Mouse (Mus musculus) lung, postnatal 0 days (tissue): ENCODE measurements around the gene Pygm.

Experiments
- CTCF ChIP-seq: IDR thresholded peaks from 2 replicates; pipeline ENCODE4 v1.5.1; 2016; ENCODE audit warnings: antibody characterized with exemption, mild to moderate bottlenecking
- EP300 ChIP-seq: IDR thresholded peaks from 2 replicates; pipeline ENCODE4 v1.6.1; 2016; ENCODE audit warnings: antibody characterized with exemption, mild to moderate bottlenecking, control low read depth

DNA sequence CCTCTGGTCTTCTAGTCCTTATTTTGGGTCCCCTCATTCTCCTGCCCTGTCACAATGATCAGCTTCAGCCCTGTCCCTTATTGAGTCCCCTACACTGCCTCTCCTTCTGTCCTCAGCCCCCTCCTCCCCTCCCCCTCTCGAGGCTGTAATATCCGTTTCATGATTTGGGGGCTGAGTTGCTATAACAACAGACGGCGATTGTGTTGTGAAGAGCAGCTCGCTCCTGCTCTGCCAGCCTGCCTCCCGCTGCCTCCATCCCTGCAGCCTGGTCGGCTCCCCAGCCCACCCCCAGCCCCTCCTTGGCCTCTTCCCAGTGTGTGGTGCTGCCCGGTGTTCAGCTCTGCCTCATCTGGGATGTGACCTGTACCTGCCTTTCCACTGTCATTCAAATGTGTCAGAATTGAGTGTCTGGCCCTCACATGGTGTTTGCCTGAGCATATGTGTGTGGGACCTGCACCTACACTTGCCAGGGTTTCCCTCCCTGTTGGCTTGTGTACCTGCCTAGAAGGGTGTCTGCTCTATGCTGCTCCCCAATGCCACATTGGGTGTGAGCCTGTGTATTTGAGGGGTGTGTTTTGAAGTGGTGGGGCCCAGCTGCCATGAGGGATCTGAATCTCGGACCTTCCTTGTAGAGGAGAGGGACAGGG lies 32.0 kb downstream of the Pygm start:
- TF ChIP-seq CTCF (no peak), EP300 (no peak)
